Mouse (Mus musculus) neural tube, embryonic 11.5 days (tissue): ENCODE data around the gene Zfp512b. TPM values are rescaled to one million over a fixed set of nuclear protein-coding genes. Genes with fewer than 3 reads are reported as not detected.

ENCODE experiments used
- ATAC-seq: fragments of 200-750 bp; cut with Nextera tagmentation; 2 replicates; pipeline ENCODE4 v1.8.0; 2017; ENCODE audit warnings: moderate number of reproducible peaks, mild to moderate bottlenecking, moderate TSS enrichment, moderate library complexity; ENCODE audit not compliant: insufficient read depth, low FRiP score, low TSS enrichment
- DNase-seq: peaks from one replicate; pipeline ENCODE4 v3.0.0-alpha.2; 2015; ENCODE audit warnings: low spot score
- H3K27ac ChIP-seq: fragments of 300-500 bp; sonication (generic); 2 replicates; pipeline ENCODE4 v1.5.1; 2014; ENCODE audit warnings: low read depth, mild to moderate bottlenecking, low read length
- H3K27me3 ChIP-seq: fragments of 300-500 bp; sonication (generic); 2 replicates; pipeline ENCODE4 v1.6.1; 2014; ENCODE audit warnings: mild to moderate bottlenecking, low read length, mixed read lengths; ENCODE audit not compliant: control insufficient read depth, insufficient read depth
- H3K36me3 ChIP-seq: fragments of 300-500 bp; sonication (generic); 2 replicates; pipeline ENCODE4 v1.6.1; 2014; ENCODE audit warnings: mild to moderate bottlenecking, low read length, moderate library complexity, mixed read lengths; ENCODE audit not compliant: control insufficient read depth, insufficient read depth
- H3K4me1 ChIP-seq: fragments of 300-500 bp; sonication (generic); 2 replicates; pipeline ENCODE4 v1.6.1; 2014; ENCODE audit warnings: low read length, mixed read lengths; ENCODE audit not compliant: control insufficient read depth, insufficient read depth
- H3K4me2 ChIP-seq: fragments of 300-500 bp; sonication (generic); 2 replicates; pipeline ENCODE4 v1.6.1; 2014; ENCODE audit warnings: low read depth, mild to moderate bottlenecking, moderate library complexity
- H3K4me3 ChIP-seq: fragments of 300-500 bp; sonication (generic); 2 replicates; pipeline ENCODE4 v1.5.1; 2014; ENCODE audit warnings: low read depth, low read length
- H3K9ac ChIP-seq: fragments of 300-500 bp; sonication (generic); 2 replicates; pipeline ENCODE4 v1.6.1; 2014; ENCODE audit warnings: mild to moderate bottlenecking, low read length
- H3K9me3 ChIP-seq: fragments of 300-500 bp; sonication (generic); 2 replicates; pipeline ENCODE4 v1.6.1; 2016; ENCODE audit warnings: low read length; ENCODE audit not compliant: control insufficient read depth
- WGBS: fragments of 180-500 bp; shearing (Covaris S2); extraction: QIAGEN DNeasy Blood & Tissue Kit; methylation state at CpG from one replicate; pipeline ENCODE4 v1.1.7; 2014; 5-methylcytosine and 5-hydroxymethylcytosine counted together
- polyA plus RNA-seq: library from polyadenylated mRNA; unstranded; fragments of >200 nt; fragmentation: Nextera tagmentation; extraction: Ambion mirVana; gene quantifications from 2 replicates; pipeline ENCODE4 v1.2.1, GENCODE M21; 2014

The Zfp512b gene
- polyA plus RNA-seq, 1 experiment from 2014 or later, result 38.1 TPM

GRCm38 (mm10) chr2:181593042-181593421, 429 bp upstream of the Zfp512b start:
- Histone ChIP-seq H3K4me1 (peaks cover 16% of the 10 kb centered on the region), H3K27me3 (no peaks in the 10 kb centered on the region), H3K27ac (no peak overlapping the region), H3K9ac (peak overlapping the region; percentile 83), H3K9me3 (no peaks in the 10 kb centered on the region), H3K4me3 (peak overlapping the region; percentile 91), H3K4me2 (peak overlapping the region; percentile 79), H3K36me3 (peaks cover 7% of the 10 kb centered on the region)
- peak; percentile 17 for ATAC-seq
- WGBS, result 6% methylated on average over 6 of the region's 6 CpGs
- DNase-seq, result no peak

- H3K4me3 ChIP-seq, result peak within 1 kb of the TSS; percentile 91
- H3K27ac ChIP-seq, result peak within 1 kb of the TSS; percentile 45
- WGBS, result 25% methylated on average over 5 of the region's 5 CpGs
- no peak for ATAC-seq
- H3K9ac ChIP-seq, result peak within 1 kb of the TSS; percentile 83
- H3K4me1 ChIP-seq, result peaks cover 12% of the 10 kb centered on the region
- H3K36me3 ChIP-seq, result peaks cover 15% of the 10 kb centered on the region
- H3K4me2 ChIP-seq, result peak within 1 kb of the TSS; percentile 79
- H3K27me3 ChIP-seq, result no peaks in the 10 kb centered on the region
- DNase-seq, result no peak
- H3K9me3 ChIP-seq, result no peaks in the 10 kb centered on the region
Observed at GRCm38 (mm10) chr2:181591528-181592085, 996 bp downstream of the Zfp512b start, which contains the start of gene Prpf6. Gene Prpf6 (plus strand): TSS chr2:181591868.

GRCm38 (mm10) chr2:181590471-181590870, 2.1 kb downstream of the Zfp512b start:
- Histone ChIP-seq H3K27ac (no peak overlapping the region), H3K4me2 (no peak overlapping the region), H3K36me3 (peaks cover 21% of the 10 kb centered on the region), H3K4me1 (peaks cover 12% of the 10 kb centered on the region), H3K9me3 (no peaks in the 10 kb centered on the region), H3K27me3 (no peaks in the 10 kb centered on the region), H3K4me3 (no peak overlapping the region), H3K9ac (no peak overlapping the region)
- DNase-seq (no peak), ATAC-seq (no peak)
- 92% methylated on average over 5 of the region's 5 CpGs for WGBS

GRCm38 (mm10) chr2:181589732-181590105, 2.9 kb downstream of the Zfp512b start:
- peaks cover 12% of the 10 kb centered on the region for H3K4me1 ChIP-seq
- peaks cover 23% of the 10 kb centered on the region for H3K36me3 ChIP-seq
- no peak overlapping the region for H3K4me2 ChIP-seq
- H3K27me3 ChIP-seq, result no peaks in the 10 kb centered on the region
- ATAC-seq (no peak), DNase-seq (no peak)
- 96% methylated on average over 9 of the region's 9 CpGs for whole genome bisulfite sequencing
- H3K4me3 ChIP-seq, result no peak overlapping the region
- H3K27ac ChIP-seq, result no peak overlapping the region
- H3K9me3 ChIP-seq, result no peaks in the 10 kb centered on the region
- H3K9ac ChIP-seq, result no peak overlapping the region

- WGBS, result 91% methylated on average over 10 of the region's 10 CpGs
- Histone ChIP-seq H3K4me2 (no peak overlapping the region), H3K9me3 (no peaks in the 10 kb centered on the region), H3K4me3 (no peak overlapping the region), H3K36me3 (peaks cover 26% of the 10 kb centered on the region), H3K9ac (no peak overlapping the region), H3K27me3 (no peaks in the 10 kb centered on the region), H3K4me1 (peaks cover 12% of the 10 kb centered on the region), H3K27ac (no peak overlapping the region)
- DNase-seq (no peak), ATAC-seq (no peak)
Observed at GRCm38 (mm10) chr2:181589011-181589731, 3.4 kb downstream of the Zfp512b start.

- WGBS, result 89% methylated on average over 11 of the region's 11 CpGs
- H3K36me3 ChIP-seq, result peaks cover 26% of the 10 kb centered on the region
Observed at GRCm38 (mm10) chr2:181588229-181588780, 4.3 kb downstream of the Zfp512b start.

GRCm38 (mm10) chr2:181587796-181588195, 4.8 kb downstream of the Zfp512b start:
- ATAC-seq, result no peak
- Histone ChIP-seq H3K27ac (no peak overlapping the region), H3K36me3 (peaks cover 26% of the 10 kb centered on the region), H3K27me3 (no peaks in the 10 kb centered on the region), H3K4me2 (no peak overlapping the region), H3K4me1 (peaks cover 9% of the 10 kb centered on the region; the same call in 1 of the 2 replicates), H3K4me3 (no peak overlapping the region), H3K9me3 (no peaks in the 10 kb centered on the region), H3K9ac (no peak overlapping the region)
- no peak for DNase-seq
- 87% methylated on average over 6 of the region's 6 CpGs for WGBS

More at GRCm38 (mm10) chr2:181588229-181588780, 4.3 kb downstream of the Zfp512b start:
- no peak overlapping the region for H3K4me3 ChIP-seq
- H3K9ac ChIP-seq, result no peak overlapping the region
- no peak overlapping the region for H3K4me2 ChIP-seq
- H3K4me1 ChIP-seq, result peaks cover 12% of the 10 kb centered on the region
- H3K9me3 ChIP-seq, result no peaks in the 10 kb centered on the region
- H3K27me3 ChIP-seq, result no peaks in the 10 kb centered on the region
- H3K27ac ChIP-seq, result no peak overlapping the region
- DNase-seq (no peak), ATAC-seq (no peak)

GRCm38 (mm10) chr2:181586124-181586523, 6.5 kb downstream of the Zfp512b start:
- Histone ChIP-seq H3K9me3 (no peaks in the 10 kb centered on the region), H3K4me1 (peaks cover 5% of the 10 kb centered on the region; the same call in 1 of the 2 replicates), H3K27me3 (no peaks in the 10 kb centered on the region), H3K27ac (no peak overlapping the region), H3K4me3 (no peak overlapping the region), H3K4me2 (no peak overlapping the region), H3K36me3 (peaks cover 26% of the 10 kb centered on the region), H3K9ac (no peak overlapping the region)
- 95% methylated on average over 3 of the region's 3 CpGs for WGBS
- DNase-seq (no peak), ATAC-seq (no peak)
